Mouse (Mus musculus) heart, postnatal 10 days (tissue): ENCODE measurements at regions not wholly inside any gene's neighbourhood (a gene's known extent, or its start where the extent isn't known, plus 50 kb on each side); places are given as distances from the start of the nearest gene placed in this dataset.
"Not testable (repeated sequence)": the region's sequence is repeated elsewhere in the genome, so short reads cannot be mapped to it uniquely, and the experiment has no call there.

Experiments
- DNase-seq, 2 experiments: peaks; one replicate each; pipeline ENCODE4 v3.0.0; 2021
- intact Hi-C: fragments of 180-260 bp; cut with DNase I; formaldehyde crosslinking; loops from one replicate; pipeline ENCODE4 v1.15.1; 2025

- no peak for DNase-seq
- intact Hi-C loops = no loop called here
Observed at GRCm38 (mm10) chr8:39218716-39219115, 1456.2 kb upstream of the Adam24 start.

GRCm38 (mm10) chr8:39227239-39227638 is 1447.6 kb upstream of the Adam24 start:
- intact Hi-C loops = no loop called here
- no peak for DNase-seq

- DNase-seq = no peak
- intact Hi-C loops = no loop called here
Observed at GRCm38 (mm10) chr8:39268970-39269497, 1405.8 kb upstream of the Adam24 start.

- DNase-seq = peak in 1 of 2 experiments; percentile 1
- intact Hi-C loops = no loop called here
Observed at GRCm38 (mm10) chr8:39297548-39298306, 1377.2 kb upstream of the Adam24 start.

- DNase-seq = no peak
- intact Hi-C loops = no loop called here
Observed at GRCm38 (mm10) chr8:39303742-39304336, 1371.0 kb upstream of the Adam24 start.

- intact Hi-C loops = no loop called here
- no peak for DNase-seq
Observed at GRCm38 (mm10) chr8:39313854-39314253, 1361.0 kb upstream of the Adam24 start.

GRCm38 (mm10) chr8:39315521-39316233 is 1359.2 kb upstream of the Adam24 start:
- intact Hi-C loops = no loop called here
- no peak for DNase-seq

- intact Hi-C loops = no loop called here
- no peak for DNase-seq
Observed at GRCm38 (mm10) chr8:39316234-39316568, 1358.7 kb upstream of the Adam24 start.

GRCm38 (mm10) chr8:39329378-39329777 is 1345.5 kb upstream of the Adam24 start:
- DNase-seq = no peak
- intact Hi-C loops = no loop called here

GRCm38 (mm10) chr8:39344731-39345130 is 1330.1 kb upstream of the Adam24 start:
- intact Hi-C loops = no loop called here

GRCm38 (mm10) chr8:39346471-39346870 is 1328.4 kb upstream of the Adam24 start:
- intact Hi-C loops = no loop called here
- no peak for DNase-seq

More at GRCm38 (mm10) chr8:39344731-39345130, 1330.1 kb upstream of the Adam24 start:
- no peak for DNase-seq

- intact Hi-C loops = no loop called here
- no peak for DNase-seq
Observed at GRCm38 (mm10) chr8:39348956-39349355, 1325.9 kb upstream of the Adam24 start.

- DNase-seq = no peak
- intact Hi-C loops = no loop called here
Observed at GRCm38 (mm10) chr8:39355412-39355811, 1319.5 kb upstream of the Adam24 start.

- intact Hi-C loops = no loop called here
- no peak for DNase-seq
Observed at GRCm38 (mm10) chr8:39357111-39357510, 1317.8 kb upstream of the Adam24 start.

GRCm38 (mm10) chr8:39357865-39358264 is 1317.0 kb upstream of the Adam24 start:
- intact Hi-C loops = no loop called here
- no peak for DNase-seq

GRCm38 (mm10) chr8:39366346-39366745 is 1308.5 kb upstream of the Adam24 start:
- intact Hi-C loops = not testable (repeated sequence)
- DNase-seq = peak in 1 of 2 experiments; percentile 3
